Mouse (Mus musculus) T-helper 2 cell (primary cell): ENCODE results near the gene Gm49361.
"Not testable (repeated sequence)": the region's sequence is repeated elsewhere in the genome, so short reads cannot be mapped to it uniquely, and the experiment has no call there.

Experiments used
- in situ Hi-C: fragments of 300-600 bp; cut with MboI, MseI; formaldehyde crosslinking; loops from one replicate; pipeline ENCODE4 v1.15.1; 2025; ENCODE audit warnings: high pct_unique_total_duplicates

The Gm49361 gene

GRCm38 (mm10) chr14:57688066-57688465 lies 57.8 kb downstream of the Gm49361 start:
- in situ Hi-C loops = not testable (repeated sequence)

DNA sequence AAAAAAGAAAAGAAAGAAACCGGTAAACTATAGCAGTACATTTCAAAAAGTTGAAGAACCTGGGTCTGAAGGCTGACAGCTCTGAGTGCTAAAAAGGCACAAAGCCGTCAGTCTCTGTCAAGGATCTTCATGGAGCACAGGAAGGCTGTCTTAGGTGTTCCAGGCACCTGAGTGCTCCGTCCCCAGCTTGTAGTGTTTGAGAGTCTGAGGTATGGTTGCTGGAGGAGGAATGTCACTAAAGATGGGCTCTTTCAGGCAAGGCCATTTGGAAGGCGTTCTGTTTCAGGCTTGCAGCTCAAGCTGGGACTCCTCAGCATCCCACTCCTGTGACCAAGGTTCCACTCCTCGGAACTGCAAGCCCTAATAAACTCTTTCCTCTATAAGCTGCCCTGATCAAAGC lies 58.5 kb downstream of the Gm49361 start:
- in situ Hi-C loops = no loop called here

GRCm38 (mm10) chr14:57686647-57687046 lies 59.3 kb downstream of the Gm49361 start:
- in situ Hi-C loops = no loop called here

GRCm38 (mm10) chr14:57684579-57684978 lies 61.3 kb downstream of the Gm49361 start:
- in situ Hi-C loops = loop anchor here (5.0 kb wide), 1 partner anchor 123 kb away; no protein-coding TSS in a partner anchor

DNA sequence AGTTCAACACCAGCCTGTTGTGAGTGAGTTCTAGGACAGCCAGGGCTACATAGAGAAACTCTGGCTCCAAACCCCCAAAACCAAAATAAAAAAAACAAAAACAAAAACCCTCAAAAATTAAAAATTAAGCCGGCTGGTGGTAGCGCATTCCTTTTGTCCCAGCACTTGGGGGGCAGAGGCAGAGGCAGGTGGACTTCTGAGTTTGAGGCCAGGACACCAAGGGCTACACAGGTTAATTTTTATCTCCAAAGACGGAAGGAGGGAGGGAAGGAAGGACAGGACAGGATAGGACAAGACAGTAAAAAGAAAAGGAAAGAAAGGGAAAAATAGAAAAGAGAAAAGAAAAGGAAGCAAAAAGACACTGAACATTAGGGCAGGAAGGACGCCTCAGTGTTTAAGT lies 63.2 kb downstream of the Gm49361 start:
- in situ Hi-C loops = loop anchor here (5.0 kb wide), 1 partner anchor 125 kb away; no protein-coding TSS in a partner anchor

DNA sequence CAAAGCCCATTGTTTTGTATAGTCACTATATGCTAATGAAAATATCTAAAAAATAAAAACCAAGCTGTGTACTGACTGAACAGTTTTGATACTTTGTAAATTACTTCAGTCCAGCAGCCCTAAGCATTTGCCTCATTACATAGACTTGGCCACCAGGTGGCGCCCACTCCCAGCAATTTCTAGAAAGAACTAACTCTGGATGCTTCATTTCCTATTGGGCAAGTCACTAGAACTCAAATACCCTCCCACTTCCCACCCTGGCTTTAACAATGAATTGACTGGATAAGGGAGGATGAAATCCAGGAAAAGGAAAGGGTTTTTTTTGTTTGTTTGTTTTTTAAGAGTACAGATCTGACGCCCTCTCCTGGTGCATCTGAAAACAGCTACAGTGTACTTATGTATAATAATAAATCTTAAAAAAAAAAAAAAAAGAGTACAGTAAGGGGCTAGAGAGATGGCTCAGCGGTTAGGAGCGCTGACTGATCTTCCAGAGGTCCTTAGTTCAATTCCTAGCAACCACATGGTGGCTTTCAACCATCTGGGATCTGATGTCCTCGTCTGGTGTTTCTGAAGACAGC lies 65.9 kb downstream of the Gm49361 start:
- in situ Hi-C loops = loop anchor here (5.0 kb wide), 2 partner anchors 127 to 232 kb away; no protein-coding TSS in a partner anchor

- in situ Hi-C loops = loop anchor here (5.0 kb wide), 1 partner anchor 233 kb away; no protein-coding TSS in a partner anchor
These were observed 66.4 kb downstream of the Gm49361 start for GRCm38 (mm10) chr14:57679523-57679922.

- in situ Hi-C loops = loop anchor here (5.0 kb wide), 1 partner anchor 237 kb away; no protein-coding TSS in a partner anchor
These were observed 70.4 kb downstream of the Gm49361 start for GRCm38 (mm10) chr14:57675481-57675880.

DNA sequence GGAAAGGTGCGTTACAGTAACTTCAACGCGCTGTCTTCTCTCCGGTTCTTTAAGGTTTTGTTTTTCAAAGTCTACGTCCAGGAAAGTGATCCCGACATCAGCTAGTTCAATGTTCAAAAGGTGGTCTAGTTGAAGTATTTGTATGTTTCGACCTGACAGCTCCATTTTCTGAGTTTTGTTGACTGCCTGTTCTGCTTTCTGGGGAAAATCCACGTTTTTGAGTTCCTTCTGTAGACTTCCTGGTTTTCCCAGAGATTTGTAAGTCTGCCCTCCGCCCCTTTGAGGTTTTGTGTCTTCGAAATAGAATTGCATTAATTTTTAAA lies 80.3 kb downstream of the Gm49361 start:
- in situ Hi-C loops = no loop called here

- in situ Hi-C loops = no loop called here
These were observed 80.9 kb downstream of the Gm49361 start, which contains the start of gene Xpo4 for GRCm38 (mm10) chr14:57664822-57665627. Gene Xpo4, minus strand, starts transcription at chr14:57665430.

- in situ Hi-C loops = no loop called here
These were observed 81.5 kb downstream of the Gm49361 start for GRCm38 (mm10) chr14:57664311-57664821.

DNA sequence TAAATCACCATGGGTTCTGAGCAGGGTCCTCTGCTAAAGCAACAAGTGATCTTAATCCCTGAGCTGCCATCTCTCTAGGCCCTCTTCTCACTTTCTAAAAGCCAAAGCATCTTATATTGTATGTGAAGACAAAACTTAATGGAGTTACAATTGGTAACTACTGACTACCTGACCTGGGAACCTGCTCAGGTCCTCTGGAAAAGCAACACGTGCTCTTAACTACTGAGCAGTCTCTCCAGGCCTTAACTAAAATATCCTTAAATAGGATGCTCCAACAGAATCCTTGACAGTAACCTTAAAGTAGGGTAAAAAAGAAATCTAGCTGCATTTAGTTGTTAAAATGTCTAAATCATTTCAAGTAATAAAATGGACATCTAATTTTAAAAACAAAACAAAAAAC lies 82.3 kb downstream of the Gm49361 start:
- in situ Hi-C loops = no loop called here

DNA sequence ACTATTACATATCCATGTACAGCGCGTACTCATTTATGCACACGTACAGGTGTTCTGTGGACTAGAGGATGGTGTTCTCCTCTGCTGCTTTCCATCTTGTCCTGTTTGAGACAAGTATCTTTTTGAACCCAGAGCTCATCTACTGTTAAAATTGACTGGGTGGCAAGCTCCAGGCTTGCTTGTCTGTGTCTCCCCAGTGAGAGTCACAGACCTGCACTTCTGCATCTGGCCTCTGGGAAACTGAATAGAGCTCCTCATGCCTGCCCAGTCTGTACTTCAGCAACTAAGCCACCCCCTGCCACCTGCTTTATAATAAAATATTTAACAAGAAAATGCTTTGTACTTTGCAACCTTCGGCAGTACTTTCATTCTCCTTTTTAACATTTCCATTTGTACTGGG lies 87.6 kb downstream of the Gm49361 start:
- in situ Hi-C loops = no loop called here

DNA sequence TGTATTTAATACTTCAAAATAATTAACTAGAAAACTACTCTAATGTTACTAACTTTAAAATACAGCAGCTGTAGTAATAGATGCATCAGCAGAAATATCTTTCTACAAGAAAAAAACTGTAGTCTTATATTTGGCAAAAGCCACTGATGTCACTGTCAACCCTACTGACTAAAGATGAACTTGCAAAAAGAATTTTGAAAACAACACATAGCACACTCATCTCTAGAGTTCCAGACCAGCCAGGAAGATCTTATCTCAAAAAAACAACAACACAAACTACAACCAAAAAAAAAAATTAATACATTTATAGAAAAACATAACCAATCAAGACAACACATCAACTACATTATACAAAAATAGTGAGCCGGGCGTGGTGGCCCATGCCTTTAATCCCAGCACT lies 88.4 kb downstream of the Gm49361 start:
- in situ Hi-C loops = no loop called here

GRCm38 (mm10) chr14:57656519-57656918 lies 89.4 kb downstream of the Gm49361 start:
- in situ Hi-C loops = not testable (repeated sequence)

GRCm38 (mm10) chr14:57649501-57649900 lies 96.4 kb downstream of the Gm49361 start:
- in situ Hi-C loops = no loop called here

DNA sequence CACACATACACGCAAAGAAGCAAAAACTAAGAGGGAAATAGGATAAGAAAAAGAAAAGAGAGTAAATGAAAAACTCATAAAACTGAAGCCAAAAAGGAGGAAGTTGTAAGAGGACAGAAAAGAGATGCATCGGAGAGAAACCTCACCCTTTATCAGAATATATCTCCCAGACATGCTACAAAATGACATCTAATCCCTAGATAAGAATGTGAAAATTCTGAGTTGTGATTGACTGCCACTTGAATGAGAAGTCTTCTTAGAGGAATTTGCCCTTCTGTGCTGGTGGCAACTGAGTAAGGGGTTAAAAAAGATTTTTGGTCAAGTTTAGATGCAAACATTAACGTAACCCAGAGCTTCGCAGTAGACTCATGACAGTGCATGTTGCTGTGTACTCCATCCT lies 99.7 kb downstream of the Gm49361 start:
- in situ Hi-C loops = no loop called here

GRCm38 (mm10) chr14:57639153-57639552 lies 106.8 kb downstream of the Gm49361 start:
- in situ Hi-C loops = no loop called here

GRCm38 (mm10) chr14:57634141-57634540 lies 111.8 kb downstream of the Gm49361 start:
- in situ Hi-C loops = no loop called here

GRCm38 (mm10) chr14:57629595-57629994 lies 116.3 kb downstream of the Gm49361 start:
- in situ Hi-C loops = no loop called here

DNA sequence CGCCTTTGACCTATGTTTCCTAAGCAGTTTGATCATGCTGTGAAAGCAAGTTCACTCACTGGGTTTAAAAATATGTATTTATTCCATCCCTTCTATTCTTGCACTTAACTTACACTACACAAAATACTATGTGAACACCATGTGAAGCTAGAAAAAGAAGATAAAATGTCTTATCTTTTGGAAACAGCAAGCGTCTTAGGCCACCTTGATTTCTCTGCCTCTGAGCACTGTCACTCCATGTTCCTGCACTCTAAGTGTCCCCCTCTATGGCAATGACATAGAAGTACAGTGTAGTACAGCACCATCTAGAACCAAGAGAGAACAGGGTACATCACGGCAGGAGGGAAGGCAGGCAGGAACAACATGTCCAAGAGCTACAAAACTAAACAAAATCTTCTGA lies 123.0 kb downstream of the Gm49361 start:
- in situ Hi-C loops = no loop called here

DNA sequence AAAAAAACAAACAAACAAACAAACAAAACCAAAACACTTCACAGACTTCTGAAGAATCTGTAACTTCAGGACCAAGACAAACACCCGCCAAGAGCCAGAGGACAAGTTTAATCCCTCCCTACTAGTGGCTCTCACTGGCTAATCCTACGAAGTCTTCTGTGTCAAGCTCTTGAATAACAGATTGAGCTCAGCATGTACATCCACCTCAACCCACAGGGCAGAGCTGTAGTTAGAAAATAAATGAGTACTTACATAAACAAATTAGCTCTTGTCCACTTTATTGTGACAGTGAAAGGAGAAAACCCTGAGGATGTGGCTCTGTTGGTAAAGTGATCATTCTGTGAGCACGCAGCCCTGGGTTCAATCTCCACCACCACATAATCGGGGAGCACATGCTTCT lies 124.2 kb downstream of the Gm49361 start:
- in situ Hi-C loops = no loop called here
